Mouse (Mus musculus): ENCODE data around the gene Parp8. TPM values are rescaled to one million over a fixed set of nuclear protein-coding genes. Genes with fewer than 3 reads are reported as not detected.
"Not testable (repeated sequence)": the region's sequence is repeated elsewhere in the genome, so short reads cannot be mapped to it uniquely, and the experiment has no call there.

Parp8 gene
- total RNA-seq, 4 experiments from 2014 or later: 8.2 to 11.6 (median 11.2) TPM

DNA sequence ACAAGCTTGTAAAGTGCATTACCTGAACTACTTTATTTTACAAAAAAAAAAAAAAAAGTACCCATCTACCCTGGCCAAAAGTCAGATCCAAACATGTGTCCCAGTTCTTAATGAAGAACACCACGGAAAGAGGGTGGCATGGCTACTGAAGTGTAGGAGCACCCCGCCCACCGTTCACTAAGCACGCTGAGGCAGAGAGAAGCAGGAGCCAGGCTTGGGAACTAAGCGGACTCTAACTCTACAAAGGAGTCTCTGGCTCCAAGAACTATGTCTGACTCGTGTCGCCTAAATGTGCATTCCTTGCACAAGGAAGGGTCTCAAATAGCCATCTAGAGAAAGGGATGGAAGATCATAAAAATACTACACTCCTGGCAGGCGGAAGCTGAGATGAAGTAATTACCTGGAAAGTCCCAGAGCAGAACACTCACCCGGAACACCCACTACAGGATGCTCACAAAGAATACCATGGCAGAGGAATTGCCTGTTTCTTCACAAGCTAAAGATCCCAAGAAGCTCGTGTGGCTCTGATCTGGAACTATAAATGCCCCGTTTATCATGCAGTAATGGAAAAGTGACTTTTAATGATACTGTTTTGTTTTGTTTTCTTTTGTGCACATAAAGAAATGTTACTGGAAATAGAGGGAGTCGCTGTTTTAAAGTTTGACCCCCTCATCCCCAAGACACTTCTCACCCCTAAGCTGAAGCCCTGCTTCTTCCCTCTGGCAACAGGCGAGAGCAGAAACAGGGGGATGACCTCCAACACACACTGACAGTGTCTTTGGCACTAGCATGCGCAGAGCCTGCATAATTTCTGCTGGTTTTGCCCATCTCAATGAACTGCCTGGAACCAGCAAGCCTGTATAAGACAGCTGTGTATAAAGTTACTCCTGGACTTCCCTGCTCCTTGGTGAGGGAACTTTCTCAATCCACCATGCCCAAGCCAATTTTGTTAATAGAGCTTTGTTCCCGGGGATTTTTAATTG, 62.6 kb downstream of the Parp8 start:
- DNase-seq (ENCODE audit: low spot score): no peak

DNA sequence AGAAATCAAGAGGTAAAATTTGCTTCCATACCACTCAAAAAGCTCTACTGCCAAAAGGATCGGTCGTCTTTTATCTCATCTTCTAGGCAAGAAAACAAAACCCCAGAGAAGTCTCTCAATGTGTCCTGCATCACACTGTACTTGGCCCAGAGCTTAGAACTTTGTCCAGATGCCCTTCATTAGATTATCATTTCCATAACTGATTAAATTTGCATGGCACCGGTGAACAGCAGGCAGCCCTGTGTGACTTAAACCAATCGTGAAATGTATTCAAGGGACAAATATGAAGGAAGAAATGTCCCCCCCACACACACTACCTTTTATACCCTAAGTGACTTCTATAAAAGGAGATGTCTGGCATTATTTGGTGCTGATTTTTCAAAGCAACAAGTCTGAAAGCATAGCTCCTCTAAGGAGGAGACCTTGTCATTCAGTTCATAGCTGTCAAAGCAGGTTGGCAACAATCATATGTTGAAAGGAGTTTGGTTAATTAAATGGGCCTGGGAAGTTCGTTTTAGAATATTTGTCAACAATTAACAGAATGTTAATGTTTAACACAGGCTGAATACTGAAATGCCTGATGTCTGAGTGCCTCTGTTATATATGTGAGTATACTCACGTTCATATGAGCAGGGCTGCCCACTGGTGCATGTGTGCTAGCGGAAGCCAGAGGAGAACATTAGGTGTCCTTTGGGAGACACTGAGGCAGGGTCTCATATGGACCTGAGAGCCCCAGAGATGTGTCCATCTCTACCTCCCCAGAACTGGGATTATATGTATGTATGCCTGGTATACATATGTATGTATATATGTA, 66.4 kb downstream of the Parp8 start:
- no peak for DNase-seq (ENCODE audit: low spot score)

DNA sequence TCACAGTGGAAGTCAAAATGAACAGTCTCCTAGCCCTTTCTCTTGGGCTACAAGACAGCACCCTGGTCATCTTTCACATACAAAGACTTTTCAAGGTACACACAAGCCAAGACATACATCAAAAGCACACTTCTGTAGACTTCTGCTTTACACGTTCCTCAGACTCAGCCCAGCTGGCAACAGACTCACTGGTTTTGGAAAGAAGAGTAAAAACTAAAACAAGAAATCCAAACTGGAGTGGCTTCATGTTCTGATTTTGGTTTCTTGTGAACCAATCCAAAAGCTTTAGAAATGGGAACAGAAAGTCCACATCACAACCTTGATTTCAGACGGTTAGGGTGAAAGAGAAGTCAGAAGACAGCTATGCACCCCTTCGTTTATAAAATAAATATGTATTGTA, 67.8 kb downstream of the Parp8 start:
- DNase-seq (ENCODE audit: low spot score): peak; percentile 7

DNA sequence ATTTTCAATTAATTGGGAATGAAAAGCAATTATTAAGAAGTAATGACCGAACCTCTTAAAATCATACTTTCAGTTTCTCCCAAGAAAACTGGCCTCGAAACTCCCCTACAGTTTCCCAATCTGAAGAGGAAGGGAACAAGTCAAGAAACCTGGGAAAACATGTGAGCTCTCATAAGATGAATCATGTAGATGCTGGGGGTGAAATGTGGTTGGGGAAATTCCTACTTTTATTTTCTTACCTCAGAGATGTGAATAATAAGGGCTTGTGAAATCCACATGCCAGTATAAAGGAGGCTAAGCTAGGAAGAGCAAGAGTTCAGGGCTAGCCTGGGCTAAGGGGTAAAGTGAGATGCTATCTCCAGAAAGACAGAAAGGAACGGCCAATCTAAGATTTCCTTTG, 74.0 kb downstream of the Parp8 start:
- DNase-seq (ENCODE audit: low spot score): no peak

DNA sequence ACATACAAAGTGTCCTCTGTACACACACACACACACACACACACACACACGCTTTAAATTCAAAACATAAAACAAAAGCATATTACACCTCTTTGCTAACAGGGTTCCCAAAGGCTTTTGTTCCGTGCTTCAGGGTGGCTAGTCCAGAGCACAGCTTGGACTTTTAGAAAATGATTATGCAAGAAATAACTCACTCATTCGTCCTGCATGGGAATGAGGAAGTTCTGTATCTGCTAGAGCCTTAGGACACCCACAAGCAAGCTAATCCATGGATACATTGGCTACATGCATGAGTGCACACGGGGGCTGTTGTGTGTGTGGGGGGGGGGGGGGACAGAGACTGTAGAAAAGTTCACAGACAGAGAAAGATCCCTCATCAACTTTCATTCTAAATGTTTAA, 75.8 kb downstream of the Parp8 start:
- DNase-seq (ENCODE audit: low spot score): no peak

DNA sequence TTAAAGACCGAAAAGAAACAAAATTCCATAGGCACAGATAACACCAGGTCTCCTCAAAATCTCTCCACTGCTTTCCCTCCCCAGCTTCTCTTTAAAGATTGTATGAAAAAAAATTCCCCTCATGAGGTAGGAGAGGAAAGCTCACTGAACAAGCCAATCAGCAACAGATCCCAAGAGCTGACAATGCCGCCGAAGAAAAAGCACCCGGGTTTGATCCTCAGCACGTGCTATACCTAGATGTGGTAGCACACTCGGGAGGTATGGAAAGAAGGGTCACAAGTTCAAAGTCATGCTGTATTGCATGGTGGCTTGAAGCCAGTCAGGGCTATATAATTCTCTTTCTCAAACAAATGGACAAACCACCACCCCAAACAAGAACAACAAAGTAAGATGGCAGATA, 76.3 kb downstream of the Parp8 start:
- DNase-seq (ENCODE audit: low spot score): no peak

DNA sequence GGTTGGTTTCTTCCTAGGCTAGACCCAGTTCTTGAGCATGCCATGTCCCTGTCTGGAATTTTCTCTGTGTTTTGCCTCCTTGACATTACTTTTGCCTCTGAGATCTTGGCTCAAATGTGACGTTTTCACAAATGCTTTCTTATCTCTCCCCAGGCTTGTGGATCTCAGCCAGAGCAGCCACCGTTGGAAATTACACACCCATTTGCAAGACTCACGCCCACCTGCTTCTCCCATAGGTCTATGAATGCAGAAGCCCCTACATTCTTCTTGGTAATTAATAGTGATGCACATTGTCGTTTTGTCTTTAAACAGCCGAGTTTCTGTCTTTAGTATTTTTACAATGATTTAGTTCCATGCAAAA, 77.1 kb downstream of the Parp8 start:
- DNase-seq (ENCODE audit: low spot score): no peak

DNA sequence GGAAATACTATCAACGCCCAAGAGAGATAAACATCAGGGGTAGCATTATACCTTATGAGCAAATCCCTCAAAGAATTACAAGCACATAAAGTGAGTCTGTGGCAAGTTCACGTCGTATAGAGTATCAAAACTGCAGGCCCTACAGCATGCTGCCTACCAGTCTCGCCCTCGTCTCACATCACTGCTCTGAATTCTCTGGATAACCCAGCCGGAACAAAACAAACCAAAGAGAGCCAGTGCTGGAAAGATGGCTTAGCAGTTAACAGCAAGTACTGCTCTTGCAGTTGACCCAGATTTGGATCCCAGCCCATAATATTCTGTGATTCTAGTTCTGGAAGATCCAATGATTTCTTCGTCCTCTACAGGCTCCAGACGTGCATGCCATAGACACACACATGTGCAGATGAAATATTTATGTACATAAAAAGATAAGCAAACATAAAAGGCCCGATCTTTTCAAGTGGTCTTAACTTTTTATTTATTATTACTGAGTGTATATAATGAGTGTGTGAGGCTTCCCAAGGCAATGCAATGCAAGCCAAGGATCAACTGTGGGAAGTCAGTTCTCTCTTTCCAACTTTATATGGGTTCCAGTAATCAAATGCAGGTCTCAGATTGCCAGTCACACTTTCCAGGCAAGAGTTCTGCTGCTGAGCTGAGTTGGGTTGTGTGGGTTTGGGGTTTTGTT, 77.6 kb downstream of the Parp8 start:
- DNase-seq (ENCODE audit: low spot score): no peak

DNA sequence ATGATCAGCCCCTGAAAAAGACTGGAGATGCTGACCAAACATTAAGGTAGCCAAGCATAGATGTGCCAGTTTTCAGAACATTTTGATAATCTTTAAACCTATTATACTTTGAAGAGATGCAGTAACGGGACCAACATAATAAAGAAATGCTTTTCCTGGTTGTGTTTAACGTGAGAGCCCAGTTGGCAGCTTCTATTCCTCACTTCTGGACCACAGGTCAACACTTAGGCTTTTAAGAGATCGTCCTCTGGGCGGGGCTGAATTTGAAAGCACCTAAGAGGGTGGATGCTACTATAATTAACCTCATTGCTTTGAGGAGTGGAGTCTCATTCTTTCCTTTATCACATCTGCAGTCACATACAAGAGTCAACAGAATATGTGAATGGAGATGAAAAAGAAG, 78.8 kb downstream of the Parp8 start:
- no peak for DNase-seq (ENCODE audit: low spot score)

DNA sequence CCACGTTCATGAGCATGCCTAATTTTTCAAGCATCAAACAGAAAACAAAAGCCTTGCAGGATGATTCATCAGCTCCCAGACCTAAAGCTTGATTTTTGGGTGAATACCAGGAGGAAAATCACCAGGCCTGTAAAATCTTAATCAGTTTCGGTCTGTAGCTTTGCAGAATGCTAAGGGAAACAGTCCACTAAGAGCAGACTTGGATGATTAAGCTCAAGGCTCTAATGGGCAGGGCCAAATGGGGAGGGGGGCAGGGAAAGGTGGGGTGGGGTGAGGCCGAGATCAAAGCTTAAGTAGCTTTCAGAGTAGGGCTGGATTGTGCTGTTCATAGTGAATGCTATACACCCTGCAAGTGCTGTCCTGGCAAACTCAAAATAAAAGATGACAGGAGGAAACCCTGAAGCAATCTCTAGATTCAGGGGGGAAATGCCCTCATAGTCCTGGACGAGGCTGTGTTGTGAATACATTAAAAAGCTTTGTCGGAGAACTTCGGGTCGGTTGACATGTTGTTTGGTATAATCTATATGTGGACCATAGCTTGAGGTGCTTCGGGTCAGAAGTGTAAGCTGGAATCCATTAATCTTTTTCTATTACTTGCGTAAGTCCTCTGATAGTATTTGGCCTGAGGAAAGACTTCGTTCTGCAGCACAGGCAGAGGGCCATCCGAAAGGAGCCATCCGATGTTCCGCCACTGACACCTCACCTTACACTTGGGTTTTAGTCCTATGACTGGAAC, 83.9 kb downstream of the Parp8 start:
- no peak for DNase-seq (ENCODE audit: low spot score)

DNA sequence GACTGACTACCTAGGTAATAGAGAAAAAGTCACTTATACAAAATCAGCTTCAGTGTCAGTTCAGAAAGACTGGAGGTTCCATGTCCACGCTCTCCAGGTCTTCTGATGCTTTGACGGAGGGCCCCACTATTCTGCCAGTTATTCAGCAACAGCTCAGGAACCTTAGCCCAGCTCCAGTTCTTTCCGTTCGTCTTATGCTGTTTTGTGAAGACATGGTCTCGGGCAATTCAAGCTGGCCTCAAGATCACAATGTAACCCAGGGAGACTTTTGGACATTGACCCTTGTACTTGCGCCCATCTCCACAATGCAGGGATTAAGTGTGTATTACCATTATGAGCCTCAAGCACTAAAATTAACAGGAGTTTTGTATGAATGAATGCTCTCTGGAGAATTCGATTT, 84.6 kb downstream of the Parp8 start:
- no peak for DNase-seq (ENCODE audit: low spot score)

DNA sequence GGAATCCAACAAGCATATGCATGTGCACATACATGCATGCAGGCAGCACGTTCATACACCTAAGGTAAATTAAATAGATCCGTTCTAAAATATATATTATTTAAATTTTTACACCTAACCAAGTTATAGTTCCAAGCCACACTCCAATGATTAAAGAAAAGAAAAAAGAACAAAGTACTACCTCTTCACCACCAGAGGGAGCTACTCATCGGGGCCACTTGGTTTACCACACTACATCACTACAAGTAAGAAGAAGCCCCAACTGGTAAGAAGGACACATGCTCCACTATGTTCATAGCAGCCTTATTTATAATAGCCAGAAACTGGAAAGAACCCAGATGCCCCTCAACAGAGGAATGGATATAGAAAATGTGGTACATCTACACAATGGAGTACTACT, 88.3 kb downstream of the Parp8 start:
- not testable (repeated sequence) for DNase-seq (ENCODE audit: low spot score)

DNA sequence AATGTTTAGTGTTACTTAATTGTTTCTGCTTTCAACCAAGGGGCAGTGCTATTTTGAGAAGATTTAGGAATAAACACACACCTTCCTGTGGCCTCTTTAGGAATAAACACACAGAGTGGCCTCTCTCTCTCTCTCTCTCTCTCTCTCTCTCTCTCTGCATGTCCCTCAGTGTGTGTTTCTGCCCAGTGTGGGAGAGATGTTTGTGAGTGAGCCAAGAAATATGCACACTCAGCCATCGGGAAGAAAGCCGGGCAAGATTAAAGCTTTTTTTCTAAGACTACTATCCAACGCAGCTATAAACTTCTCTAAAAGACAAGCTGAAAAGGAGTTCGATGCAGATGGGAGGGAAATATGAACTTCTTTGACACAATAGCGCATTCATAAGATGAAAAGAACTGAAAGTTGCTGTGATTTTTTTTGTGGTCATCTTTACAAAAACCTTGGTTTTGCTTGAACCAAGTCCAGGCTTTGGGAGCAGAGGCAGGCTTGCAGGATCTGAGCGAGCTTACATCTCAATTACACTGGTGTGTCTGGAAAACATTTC, 107.9 kb downstream of the Parp8 start:
- no peak for DNase-seq (ENCODE audit: low spot score)

DNA sequence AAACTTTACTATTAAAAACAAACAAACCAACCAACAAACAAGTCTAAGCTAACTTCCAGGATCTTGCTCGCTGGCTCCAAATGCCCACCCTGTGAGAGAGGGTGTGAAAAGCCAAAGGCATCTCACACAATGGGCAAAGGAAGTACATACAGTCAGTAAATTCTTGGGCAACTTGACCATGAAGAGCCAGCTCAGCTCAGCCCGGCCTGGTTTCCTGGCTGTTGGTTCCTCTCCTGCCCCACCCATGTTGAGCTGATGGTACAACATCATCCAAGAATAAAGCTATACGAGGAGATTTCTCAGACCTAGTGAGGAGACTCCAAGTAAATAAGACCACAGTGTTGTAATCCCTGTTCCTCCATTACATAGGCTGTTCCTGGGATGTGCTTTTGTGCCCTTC, 117.1 kb downstream of the Parp8 start:
- no peak for DNase-seq (ENCODE audit: low spot score)

DNA sequence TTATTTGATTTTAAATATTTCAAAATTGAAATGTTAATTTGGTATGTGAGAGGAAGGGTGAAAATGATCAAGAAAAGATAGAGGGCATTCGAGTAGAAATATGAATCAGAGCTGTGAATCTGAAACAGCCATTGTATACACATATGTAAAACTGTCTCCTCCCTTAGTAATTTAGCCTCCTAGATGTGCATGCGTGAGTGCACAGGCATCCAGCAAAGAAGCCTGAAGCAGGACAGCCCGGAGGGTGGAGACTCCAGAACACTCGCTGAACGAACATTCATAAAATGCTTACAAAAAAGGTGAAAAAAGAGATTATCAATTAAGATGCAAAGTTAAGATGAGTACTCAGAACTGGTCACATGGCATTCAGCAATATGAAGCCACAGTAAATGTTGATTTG, 121.9 kb downstream of the Parp8 start:
- no peak for DNase-seq (ENCODE audit: low spot score)

DNA sequence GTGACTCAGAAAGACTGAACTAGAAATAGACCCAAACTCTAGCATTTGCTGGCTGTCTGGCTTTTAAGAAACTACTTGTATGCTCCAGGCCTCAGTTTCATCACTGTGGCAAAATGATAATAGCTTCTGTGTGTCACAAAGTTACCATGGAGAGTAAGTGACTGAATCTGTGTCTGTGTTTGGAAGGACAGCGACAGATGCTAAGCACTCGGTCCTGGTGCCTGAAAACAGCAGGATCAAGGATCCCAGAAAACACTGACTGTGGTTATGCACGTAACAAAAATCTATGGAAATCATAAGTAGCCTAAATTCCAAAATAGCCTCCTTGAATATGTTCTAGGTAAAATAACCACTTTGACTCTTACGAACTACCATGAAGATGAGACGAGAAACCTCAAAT, 126.9 kb downstream of the Parp8 start:
- no peak for DNase-seq (ENCODE audit: low spot score)

DNA sequence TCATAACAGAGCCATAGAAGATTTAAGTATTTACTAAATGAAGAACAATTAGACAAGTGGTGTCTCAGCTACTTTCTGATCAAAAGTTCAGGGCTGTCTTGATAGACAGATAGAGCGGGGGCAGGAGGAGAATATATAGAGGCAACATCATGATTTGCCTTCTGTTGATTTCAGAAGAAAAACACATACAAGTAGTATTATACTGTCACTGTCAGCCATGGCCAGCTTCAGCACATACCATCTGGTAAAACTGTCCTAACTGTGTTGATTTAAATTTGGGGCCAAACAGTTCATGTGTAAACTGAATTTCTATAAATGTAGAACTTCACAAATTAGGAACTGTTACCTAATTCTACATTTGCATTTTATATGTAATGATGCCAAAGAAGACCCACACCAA, 127.6 kb downstream of the Parp8 start:
- no peak for DNase-seq (ENCODE audit: low spot score)

DNA sequence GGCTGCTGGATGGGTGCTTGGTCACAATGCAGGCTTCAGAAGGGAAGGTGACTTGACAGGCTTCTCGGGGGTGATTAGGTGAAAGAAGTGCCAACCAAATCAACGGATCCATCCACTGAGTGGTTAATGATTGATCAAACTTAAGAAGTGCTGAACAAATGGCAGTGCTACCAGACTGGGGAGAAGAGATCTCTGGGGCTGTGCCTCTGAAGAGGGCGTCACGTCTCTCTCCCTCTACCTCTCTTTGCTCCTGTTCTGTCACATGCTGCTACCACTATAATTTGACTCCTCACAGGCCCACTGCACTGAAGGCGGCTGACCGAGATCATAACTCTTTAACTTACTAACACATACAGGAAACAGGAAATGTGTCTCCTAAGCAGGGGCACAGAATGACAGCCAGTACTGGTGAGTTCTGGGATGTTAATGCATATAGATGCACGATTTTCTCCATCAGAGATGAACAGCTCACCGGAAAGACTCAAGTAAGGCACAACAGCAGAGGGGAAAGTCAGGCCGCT, 140.9 kb downstream of the Parp8 start:
- no peak for DNase-seq (ENCODE audit: low spot score)

DNA sequence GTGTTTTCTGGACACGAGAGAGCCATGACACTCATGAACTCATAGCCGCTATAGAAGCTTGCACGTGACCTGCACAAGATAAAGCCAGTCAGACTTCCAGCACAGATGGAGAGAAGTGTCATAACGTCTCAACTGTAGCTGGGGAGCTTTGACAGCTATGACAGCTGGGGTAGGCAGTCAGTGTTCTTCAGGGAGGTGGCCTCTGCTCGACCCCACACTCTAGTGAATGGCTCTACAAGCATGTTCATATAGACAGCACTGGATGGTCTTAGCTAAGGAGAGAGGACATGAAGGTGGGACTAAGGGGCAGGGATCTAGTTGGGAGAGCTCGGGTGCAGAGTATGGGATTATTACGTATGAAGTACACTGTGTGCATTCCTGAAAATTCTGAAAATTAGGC, 143.1 kb downstream of the Parp8 start:
- DNase-seq (ENCODE audit: low spot score): no peak

DNA sequence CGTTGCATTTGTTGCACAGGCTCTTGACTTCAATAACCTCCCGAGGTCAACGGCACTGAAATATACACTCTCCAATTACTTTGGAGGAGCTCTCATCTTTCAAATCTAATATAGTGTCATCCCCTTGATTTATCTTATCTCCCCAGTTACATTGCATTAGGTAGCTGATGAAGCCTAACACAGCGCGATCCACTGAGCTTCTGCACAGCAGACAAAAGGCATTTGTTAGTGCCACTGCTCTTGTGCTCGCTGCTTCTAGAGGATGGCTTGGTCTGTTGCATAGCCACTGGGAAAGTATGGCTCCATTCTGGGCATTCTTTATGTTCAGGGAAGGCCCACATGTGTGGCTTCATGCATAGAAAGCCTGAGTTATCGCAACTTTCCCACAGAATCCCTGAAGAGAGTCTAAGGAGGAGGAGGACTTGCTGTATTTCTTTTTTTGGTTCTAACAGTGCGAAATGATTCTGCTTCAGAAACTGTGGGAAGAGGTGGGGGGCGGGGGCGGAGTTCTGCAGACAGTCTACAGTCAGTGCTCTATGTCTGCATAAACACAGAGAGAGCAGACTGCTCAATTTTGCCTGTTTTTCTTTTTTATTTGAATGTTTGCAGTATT, 145.7 kb downstream of the Parp8 start:
- DNase-seq (ENCODE audit: low spot score): no peak

DNA sequence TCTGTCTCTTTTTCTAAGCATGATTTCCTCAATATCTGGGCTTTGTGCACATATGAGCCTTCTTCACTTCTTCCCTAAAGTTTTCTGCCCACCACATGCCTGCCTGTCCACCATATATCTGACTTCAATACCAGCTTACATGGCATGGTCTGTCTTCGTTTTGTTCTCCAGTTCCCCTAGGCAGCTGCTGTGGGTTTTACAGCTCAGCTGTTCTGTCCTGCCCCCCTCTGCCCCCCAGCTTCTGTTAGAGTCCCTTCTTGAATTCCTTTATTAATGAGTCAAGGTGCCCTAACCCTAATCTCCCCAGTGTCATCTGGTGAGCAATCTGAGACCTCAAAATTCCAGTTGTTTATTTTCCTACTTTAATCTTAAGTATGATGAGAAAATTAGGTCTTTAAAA, 155.1 kb downstream of the Parp8 start:
- DNase-seq (ENCODE audit: low spot score): no peak
